Mouse (Mus musculus): ENCODE results near the gene Lgr5. TPM values are rescaled to one million over a fixed set of nuclear protein-coding genes. Genes with fewer than 3 reads are reported as not detected.
A peak's percentile ranks its signal among the peaks of the same experiment; 100 is the strongest.

Lgr5 gene
- not detected for polyA plus RNA-seq (2021)

DNA sequence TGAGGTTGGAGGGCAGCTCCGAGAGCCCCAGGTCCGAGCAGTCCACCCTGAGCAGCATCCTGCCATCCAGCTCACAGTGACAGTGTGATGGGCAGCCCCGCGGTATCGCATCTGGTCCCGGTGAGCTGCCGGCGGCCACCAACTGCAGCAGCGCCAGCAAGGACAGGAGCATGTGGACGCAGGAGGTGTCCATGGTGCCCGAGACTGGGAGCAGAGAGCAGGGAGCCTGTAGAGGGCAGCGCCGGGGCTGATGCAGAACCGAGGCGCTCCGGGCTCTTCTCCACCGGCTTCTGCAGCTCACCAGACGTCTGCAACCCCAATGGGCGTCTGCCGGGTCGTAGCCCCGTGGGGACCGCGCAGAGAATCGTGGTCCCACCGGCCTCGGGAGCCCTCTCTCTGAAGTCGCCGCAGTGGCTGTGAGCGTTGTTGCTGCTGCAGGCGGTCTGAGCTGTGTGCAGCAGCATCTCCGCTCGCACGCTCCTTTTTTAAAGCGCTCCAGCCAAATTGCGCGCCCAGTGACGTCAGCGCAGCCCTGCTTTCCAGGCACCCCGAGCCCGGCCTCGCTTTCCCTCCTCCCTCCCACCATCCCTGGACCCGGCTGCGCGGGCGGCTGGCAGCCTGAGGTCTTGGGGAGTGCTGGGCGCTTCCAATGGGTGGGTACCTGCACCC, at the start of gene Lgr5:
TSS of gene Lgr5 (minus strand) at position 480 of the 669 bp plus-strand sequence.
- peak; percentile 96 for ATAC-seq
- peaks cover 58% of the 10 kb centered on the region for H3K27me3 ChIP-seq
- CTCF ChIA-PET: interaction anchor here (1.7 kb wide), 1 partner anchor 10 kb away, joined by 4 read pairs; no protein-coding TSS in a partner anchor
- POLR2A ChIA-PET: no interaction called here
- in situ Hi-C loops (cut with MboI; ENCODE audit: low pct_unique_long_range_greater_than_20kb): no loop called here
- peak; percentile 57 for TF ChIP-seq CTCF (IDR thresholded peaks at IDR 0.05)
- no peak for DNase-seq (ENCODE audit: low read depth, low spot score)

GRCm38 (mm10) chr10:115626678-115627077, 39.1 kb upstream of the Lgr5 start:
- POLR2A ChIA-PET: no interaction called here
- peaks cover 6% of the 10 kb centered on the region for H3K27me3 ChIP-seq
- ATAC-seq: no peak
- CTCF ChIA-PET: no interaction called here
- DNase-seq (ENCODE audit: low read depth, low spot score): no peak
- TF ChIP-seq CTCF (IDR thresholded peaks at IDR 0.05): no peak
- in situ Hi-C loops (cut with MboI; ENCODE audit: low pct_unique_long_range_greater_than_20kb): no loop called here

DNA sequence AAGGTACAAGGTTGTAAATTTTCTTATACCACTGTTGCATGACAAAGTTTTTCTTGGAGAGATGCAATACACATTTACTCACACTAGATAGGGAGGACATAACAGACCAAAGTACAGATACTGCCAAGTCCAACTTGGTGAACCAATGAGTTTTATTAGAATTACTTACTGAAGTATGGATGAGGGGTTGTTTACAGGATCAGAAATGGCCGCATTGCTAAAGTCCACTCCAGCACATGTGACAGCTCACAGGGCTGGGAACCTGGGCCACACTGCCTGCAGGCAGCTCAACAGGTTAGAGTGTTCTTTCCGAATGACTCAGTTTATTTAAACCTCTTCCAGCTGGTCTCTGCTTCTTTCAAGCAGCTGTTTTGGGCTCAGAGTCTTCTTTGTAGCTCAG, 37.4 kb upstream of the Lgr5 start:
- ChIA-PET CTCF (interaction anchor here (0.6 to 1.0 kb wide), 2 partner anchors 9 to 238 kb away, joined by 3 to 4 read pairs; no protein-coding TSS in a partner anchor), POLR2A (interaction anchor here (0.6 kb wide), 1 partner anchor 283 kb away, joined by 3 read pairs; no protein-coding TSS in a partner anchor)
- H3K27me3 ChIP-seq: peaks cover 6% of the 10 kb centered on the region
- DNase-seq (ENCODE audit: low read depth, low spot score): no peak
- TF ChIP-seq CTCF (IDR thresholded peaks at IDR 0.05): no peak
- in situ Hi-C loops (cut with MboI; ENCODE audit: low pct_unique_long_range_greater_than_20kb): no loop called here
- no peak for ATAC-seq

- TF ChIP-seq CTCF (IDR thresholded peaks at IDR 0.05): no peak
- CTCF ChIA-PET: interaction anchor here (0.6 to 1.0 kb wide), 2 partner anchors 10 to 238 kb away, joined by 3 to 4 read pairs; no protein-coding TSS in a partner anchor
- peaks cover 6% of the 10 kb centered on the region for H3K27me3 ChIP-seq
- ATAC-seq: no peak
- in situ Hi-C loops (cut with MboI; ENCODE audit: low pct_unique_long_range_greater_than_20kb): no loop called here
- DNase-seq (ENCODE audit: low read depth, low spot score): no peak
- POLR2A ChIA-PET: interaction anchor here (0.6 kb wide), 2 partner anchors 282 to 297 kb away, joined by 3 read pairs; no protein-coding TSS in a partner anchor
Measured at GRCm38 (mm10) chr10:115623956-115624671, 36.5 kb upstream of the Lgr5 start.

- in situ Hi-C loops (cut with MboI; ENCODE audit: low pct_unique_long_range_greater_than_20kb): no loop called here
- POLR2A ChIA-PET: interaction anchor here (0.6 kb wide), 1 partner anchor 296 kb away, joined by 3 read pairs; no protein-coding TSS in a partner anchor
- H3K27me3 ChIP-seq: peaks cover 6% of the 10 kb centered on the region
- no peak for TF ChIP-seq CTCF (IDR thresholded peaks at IDR 0.05)
- DNase-seq (ENCODE audit: low read depth, low spot score): no peak
- no peak for ATAC-seq
- CTCF ChIA-PET: no interaction called here
Measured at GRCm38 (mm10) chr10:115623481-115623880, 35.9 kb upstream of the Lgr5 start.

DNA sequence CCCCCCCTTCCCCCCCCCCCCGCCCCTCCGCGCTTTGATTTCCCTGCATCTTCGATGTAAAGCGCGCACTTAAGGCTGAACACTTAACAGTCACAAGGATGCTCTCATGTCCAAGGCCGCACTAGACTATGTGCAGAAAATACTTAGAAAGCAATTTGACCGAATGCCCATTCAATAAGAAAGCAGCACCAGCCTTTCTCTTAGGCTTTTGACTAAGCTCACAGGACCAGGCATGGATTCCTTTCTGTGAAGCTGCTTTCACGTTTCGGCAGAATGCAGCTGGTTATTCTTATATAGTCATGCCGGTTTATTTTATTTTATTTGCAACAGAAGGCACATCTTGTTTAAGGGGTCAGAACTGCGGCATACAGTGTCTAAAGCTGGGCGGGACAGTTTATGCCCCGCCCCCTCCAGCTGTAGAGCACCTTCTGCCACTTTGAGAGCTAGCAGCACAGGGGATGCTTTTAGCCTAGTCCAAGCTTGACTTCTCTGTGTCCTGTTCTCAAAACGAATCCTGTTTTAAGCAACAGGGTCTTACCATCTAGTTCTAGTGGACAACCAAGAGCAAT, 30.8 kb upstream of the Lgr5 start:
- H3K27me3 ChIP-seq: peaks cover 6% of the 10 kb centered on the region
- no peak for TF ChIP-seq CTCF (IDR thresholded peaks at IDR 0.05)
- ChIA-PET POLR2A (no interaction called here), CTCF (interaction anchor here (0.9 kb wide), 1 partner anchor 23 kb away, joined by 3 read pairs; no protein-coding TSS in a partner anchor)
- ATAC-seq (no peak), DNase-seq (ENCODE audit: low read depth, low spot score) (no peak)
- in situ Hi-C loops (cut with MboI; ENCODE audit: low pct_unique_long_range_greater_than_20kb): loop anchor here (5.0 to 10.0 kb wide), 2 partner anchors 174 to 291 kb away; no protein-coding TSS in a partner anchor

GRCm38 (mm10) chr10:115617456-115618287, 30.1 kb upstream of the Lgr5 start:
- ATAC-seq: peak; percentile 60

DNA sequence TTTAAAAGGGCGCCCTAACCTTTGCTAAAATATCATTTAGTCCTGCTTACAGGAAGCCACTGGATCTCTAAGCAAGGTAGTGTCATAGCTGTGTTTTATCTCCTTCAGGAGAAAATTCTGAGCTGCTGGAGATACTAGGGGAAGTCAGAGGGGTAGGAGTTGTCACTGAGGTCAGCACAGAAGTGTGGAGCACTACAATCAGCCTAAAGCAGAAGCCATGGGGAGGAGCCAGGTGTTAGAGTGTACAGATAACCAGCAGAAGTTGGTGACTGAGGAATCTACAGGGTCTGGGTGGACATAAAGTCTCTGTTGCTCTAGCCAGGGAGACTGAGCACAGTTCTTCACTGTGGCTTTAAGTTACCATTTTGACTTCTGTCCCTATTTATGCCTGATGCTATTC, 8.2 kb upstream of the Lgr5 start:
- ChIA-PET CTCF (interaction anchor here (1.3 kb wide), 1 partner anchor 23 kb away, joined by 3 read pairs; no protein-coding TSS in a partner anchor), POLR2A (no interaction called here)
- in situ Hi-C loops (cut with MboI; ENCODE audit: low pct_unique_long_range_greater_than_20kb): no loop called here

More at GRCm38 (mm10) chr10:115617456-115618287, 30.1 kb upstream of the Lgr5 start:
- H3K27me3 ChIP-seq: peaks cover 7% of the 10 kb centered on the region
- in situ Hi-C loops (cut with MboI; ENCODE audit: low pct_unique_long_range_greater_than_20kb): loop anchor here (5.0 to 10.0 kb wide), 2 partner anchors 173 to 290 kb away; no protein-coding TSS in a partner anchor
- peak; percentile 50 for TF ChIP-seq CTCF (IDR thresholded peaks at IDR 0.05)
- DNase-seq (ENCODE audit: low read depth, low spot score): peak; percentile 9
- ChIA-PET POLR2A (no interaction called here), CTCF (interaction anchor here (1.0 kb wide), 1 partner anchor 24 kb away, joined by 4 read pairs; no protein-coding TSS in a partner anchor)

DNA sequence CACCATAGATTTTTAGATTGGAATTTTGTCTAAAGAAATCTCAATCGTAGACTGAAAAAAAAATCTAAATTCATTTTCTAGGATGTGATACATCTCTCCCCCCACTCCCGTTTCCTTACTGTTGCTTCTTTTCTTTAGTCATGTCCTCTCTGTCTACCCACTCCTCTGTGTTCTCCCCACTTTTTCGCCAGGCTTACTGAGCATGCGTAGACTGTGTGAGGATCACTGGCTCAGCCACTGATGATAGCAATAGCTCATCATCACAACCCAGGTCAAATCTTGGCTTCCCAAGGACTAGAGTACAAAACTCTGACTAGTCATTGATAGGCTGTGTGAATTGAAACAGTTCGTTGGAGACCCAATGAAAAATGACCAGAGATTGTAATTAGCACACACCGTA, 6.1 kb upstream of the Lgr5 start:
- in situ Hi-C loops (cut with MboI; ENCODE audit: low pct_unique_long_range_greater_than_20kb): no loop called here
- peaks cover 16% of the 10 kb centered on the region for H3K27me3 ChIP-seq
- CTCF ChIA-PET: interaction anchor here (1.6 to 1.8 kb wide), 3 partner anchors 8 to 24 kb away, joined by 3 to 4 read pairs (median 3); no protein-coding TSS in a partner anchor
- ATAC-seq: no peak
- no peak for DNase-seq (ENCODE audit: low read depth, low spot score)
- no peak for TF ChIP-seq CTCF (IDR thresholded peaks at IDR 0.05)
- POLR2A ChIA-PET: no interaction called here

More for the DNA sequence above, 8.2 kb upstream of the Lgr5 start:
- H3K27me3 ChIP-seq: peaks cover 8% of the 10 kb centered on the region
- no peak for TF ChIP-seq CTCF (IDR thresholded peaks at IDR 0.05)
- ATAC-seq: no peak
- no peak for DNase-seq (ENCODE audit: low read depth, low spot score)

All from Patski (cell line).